Mouse (Mus musculus) kidney, postnatal 0 days (tissue): ENCODE data around the gene Fos. TPM values are rescaled to one million over a fixed set of nuclear protein-coding genes. Genes with fewer than 3 reads are reported as not detected.

ENCODE experiments used
- ATAC-seq: fragments of 200-750 bp; cut with Nextera tagmentation; replicated peaks from 2 replicates; pipeline ENCODE4 v1.8.0; 2017; ENCODE audit warnings: low read depth, moderate number of reproducible peaks, moderate TSS enrichment, moderate library complexity; ENCODE audit not compliant: low FRiP score
- DNase-seq: peaks from one replicate; pipeline ENCODE4 v3.0.0-alpha.2; 2016; ENCODE audit warnings: low spot score
- H3K27ac ChIP-seq: fragments of 300-500 bp; sonication (generic); 2 replicates; pipeline ENCODE4 v1.5.1; 2014; ENCODE audit warnings: mild to moderate bottlenecking
- H3K27me3 ChIP-seq: fragments of 300-500 bp; sonication (generic); 2 replicates; pipeline ENCODE4 v1.6.1; 2014; ENCODE audit warnings: low read length, mixed read lengths; ENCODE audit not compliant: insufficient read depth
- H3K36me3 ChIP-seq: fragments of 300-500 bp; sonication (generic); 2 replicates; pipeline ENCODE4 v1.6.1; 2014; ENCODE audit warnings: low read length, mixed read lengths; ENCODE audit not compliant: insufficient read depth
- H3K4me1 ChIP-seq: fragments of 300-500 bp; sonication (generic); replicated peaks from 2 replicates; pipeline ENCODE4 v1.6.1; 2014; ENCODE audit warnings: antibody characterized with exemption, low read length, mixed read lengths; ENCODE audit not compliant: insufficient read depth
- H3K4me2 ChIP-seq: fragments of 300-500 bp; sonication (generic); 2 replicates; pipeline ENCODE4 v1.6.1; 2014; ENCODE audit warnings: mild to moderate bottlenecking, low read length, moderate library complexity, mixed read lengths
- H3K4me3 ChIP-seq: fragments of 300-500 bp; sonication (generic); replicated peaks from 2 replicates; pipeline ENCODE4 v1.5.1; 2014; ENCODE audit warnings: low read depth, low read length
- H3K9ac ChIP-seq: fragments of 300-500 bp; sonication (generic); 2 replicates; pipeline ENCODE4 v1.6.1; 2014; ENCODE audit warnings: low read depth, low read length
- H3K9me3 ChIP-seq: fragments of 300-500 bp; sonication (generic); replicated peaks from 2 replicates; pipeline ENCODE4 v1.6.1; 2016; ENCODE audit warnings: low read length, inconsistent platforms, mixed read lengths
- CTCF ChIP-seq: IDR thresholded peaks from 2 replicates; pipeline ENCODE4 v1.5.1; 2016; ENCODE audit warnings: antibody characterized with exemption, low read depth, mild to moderate bottlenecking, moderate library complexity
- WGBS: fragments of 180-500 bp; shearing (Covaris S2); extraction: QIAGEN DNeasy Blood & Tissue Kit; methylation state at CpG from one replicate; pipeline ENCODE4 v1.1.7; 2014; 5-methylcytosine and 5-hydroxymethylcytosine counted together
- polyA plus RNA-seq: library from polyadenylated mRNA; unstranded; fragments of >200 nt; fragmentation: Nextera tagmentation; extraction: Ambion mirVana; gene quantifications from 2 replicates; pipeline ENCODE4 v1.2.1, GENCODE M21; 2015

The Fos gene
- polyA plus RNA-seq, 1 experiment from 2014 or later, result 3.9 TPM

DNA sequence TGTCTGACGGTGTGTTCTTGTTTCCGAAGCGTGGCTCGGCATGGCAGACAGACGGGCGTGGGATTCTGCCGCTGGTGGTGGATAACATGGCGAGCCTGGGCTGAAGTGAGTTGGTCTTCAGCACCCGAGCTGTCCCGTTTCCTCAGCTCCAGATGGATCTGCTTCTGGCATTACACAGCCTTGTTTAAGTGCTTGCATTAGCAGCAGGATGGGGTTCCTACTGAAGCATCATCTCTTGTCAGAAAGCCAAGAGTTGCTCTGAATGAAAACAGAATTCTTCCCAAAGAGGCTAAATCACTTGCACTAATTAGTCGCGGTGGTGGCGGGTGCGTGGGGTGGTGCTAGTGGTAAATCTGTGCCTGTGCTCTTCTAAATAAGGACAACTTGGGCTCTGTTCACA is 5.8 kb upstream of the Fos start:
- TF ChIP-seq CTCF, result no peak
- no peaks in the 10 kb centered on the region for H3K9me3 ChIP-seq
- H3K27me3 ChIP-seq, result no peaks in the 10 kb centered on the region
- H3K4me3 ChIP-seq, result no peak overlapping the region
- peak; percentile 52 for DNase-seq
- 64% methylated on average over 14 of the region's 14 CpGs for WGBS
- no peak for ATAC-seq
- H3K27ac ChIP-seq, result no peak overlapping the region
- no peak overlapping the region for H3K4me2 ChIP-seq
- H3K4me1 ChIP-seq, result peaks cover 4% of the 10 kb centered on the region
- no peak overlapping the region for H3K9ac ChIP-seq
- no peaks in the 10 kb centered on the region for H3K36me3 ChIP-seq

- Histone ChIP-seq H3K9ac (no peak overlapping the region), H3K4me1 (peaks cover 3% of the 10 kb centered on the region; the same call in 1 of the 2 replicates), H3K9me3 (no peaks in the 10 kb centered on the region), H3K4me2 (no peak overlapping the region), H3K27ac (no peak overlapping the region), H3K27me3 (no peaks in the 10 kb centered on the region), H3K4me3 (no peak overlapping the region), H3K36me3 (no peaks in the 10 kb centered on the region)
- TF ChIP-seq CTCF, result no peak
- ATAC-seq, result no peak
- no peak for DNase-seq
- 66% methylated on average over 12 of the region's 12 CpGs for whole genome bisulfite sequencing
Measured at GRCm38 (mm10) chr12:85468666-85469065, 5.0 kb upstream of the Fos start.

GRCm38 (mm10) chr12:85471920-85472655 is 1.6 kb upstream of the Fos start:
- DNase-seq (peak; percentile 91), ATAC-seq (peak; percentile 61)
- Histone ChIP-seq H3K9me3 (no peaks in the 10 kb centered on the region), H3K36me3 (no peaks in the 10 kb centered on the region), H3K4me1 (peaks cover 17% of the 10 kb centered on the region), H3K27ac (peak overlapping the region; percentile 78), H3K4me2 (peak overlapping the region; percentile 99), H3K4me3 (peak overlapping the region; percentile 55), H3K27me3 (peaks cover 11% of the 10 kb centered on the region; the same call in 1 of the 2 replicates), H3K9ac (peak overlapping the region; percentile 60)
- TF ChIP-seq CTCF, result 0 out of 2 replicates have a peak, but pooled peaks have one; percentile 24
- WGBS, result 1% methylated on average over 42 of the region's 42 CpGs

GRCm38 (mm10) chr12:85472656-85473410 is 857 bp upstream of the Fos start:
- Histone ChIP-seq H3K9ac (peak overlapping the region; percentile 60), H3K27ac (peak overlapping the region; percentile 78), H3K4me2 (peak overlapping the region; percentile 99), H3K36me3 (no peaks in the 10 kb centered on the region), H3K4me1 (peaks cover 17% of the 10 kb centered on the region), H3K27me3 (peaks cover 11% of the 10 kb centered on the region; the same call in 1 of the 2 replicates), H3K4me3 (peak overlapping the region; percentile 55), H3K9me3 (no peaks in the 10 kb centered on the region)
- TF ChIP-seq CTCF, result no peak; the same call in 1 of the 2 replicates
- ATAC-seq (0 out of 2 replicates have a peak, but pooled peaks have one; percentile 2), DNase-seq (peak; percentile 58)
- under 1% methylated on average over 23 of the region's 23 CpGs for WGBS

GRCm38 (mm10) chr12:85474298-85475231 is 875 bp downstream of the Fos start:
- Histone ChIP-seq H3K9ac (peak overlapping the region; percentile 60), H3K27ac (peak overlapping the region; percentile 78), H3K4me1 (peaks cover 17% of the 10 kb centered on the region), H3K4me2 (peak overlapping the region; percentile 99), H3K9me3 (no peaks in the 10 kb centered on the region), H3K36me3 (no peaks in the 10 kb centered on the region), H3K4me3 (peak overlapping the region; percentile 55), H3K27me3 (peaks cover 11% of the 10 kb centered on the region; the same call in 1 of the 2 replicates)
- under 1% methylated on average over 48 of the region's 49 CpGs for WGBS
- DNase-seq, result peak; percentile 56
- peak; percentile 12 for ATAC-seq
- no peak for TF ChIP-seq CTCF
